Mouse (Mus musculus): ENCODE measurements around the gene Fbxl17. TPM values are rescaled to one million over a fixed set of nuclear protein-coding genes. Genes with fewer than 3 reads are reported as not detected.

Gene Fbxl17
- total and polyA plus RNA-seq, 3 experiments, result 5.0 to 9.7 TPM; not detected in 1

GRCm38 (mm10) chr17:63312330-63312729 lies 187.5 kb downstream of the Fbxl17 start:
- peaks cover 2 to 4% of the 10 kb centered on the region in 2 experiments for H3K4me1 ChIP-seq (ENCODE audit: control insufficient read depth in 1 of 2, insufficient read depth in 2 of 2, low read length in 2 of 2)
- no peaks in the 10 kb centered on the region for H3K79me2 ChIP-seq (ENCODE audit: control insufficient read depth, insufficient read depth, low read length, poor library complexity)
- peak overlapping the region; percentile 35 for H3K9ac ChIP-seq (ENCODE audit: control insufficient read depth, low read depth, low read length, poor library complexity, severe bottlenecking)
- TF ChIP-seq POLR2A (IDR thresholded peaks at IDR 0.05; ENCODE audit: control insufficient read depth in 1 of 2, insufficient read depth in 1 of 2, low read depth in 1 of 2, low read length in 2 of 2, poor library complexity in 1 of 2) (no peak), EP300 (IDR thresholded peaks at IDR 0.05; ENCODE audit: low read depth in 1 of 2, low read length in 2 of 2) (peak; percentile 96 to 98), USF1 (IDR thresholded peaks at IDR 0.05; ENCODE audit: low read depth, low read length) (peak; percentile 68), TAL1 (IDR thresholded peaks at IDR 0.05; ENCODE audit: low read length) (peak; percentile 96), MEF2A (IDR thresholded peaks at IDR 0.05; ENCODE audit: extremely low read depth, insufficient replicate concordance, low read depth, low read length, poor library complexity, severe bottlenecking) (peak; percentile 57; the same call in 1 of the 2 replicates), MAFK (IDR thresholded peaks at IDR 0.05; ENCODE audit: borderline replicate concordance, low read depth, low read length) (peak; percentile 61; the same call in 1 of the 2 replicates), BHLHE40 (IDR thresholded peaks at IDR 0.05; ENCODE audit: borderline replicate concordance, low read depth, low read length) (peak; percentile 89), SMC3 (IDR thresholded peaks at IDR 0.05; ENCODE audit: low read depth, low read length) (0 out of 2 replicates have a peak, but pooled peaks have one; percentile 3), POLR2AphosphoS2 (IDR thresholded peaks at IDR 0.05; ENCODE audit: low read length) (peak; percentile 61; the same call in 1 of the 2 replicates), MXI1 (IDR thresholded peaks at IDR 0.05; ENCODE audit: low read depth, low read length) (peak; percentile 93), UBTF (IDR thresholded peaks at IDR 0.05; ENCODE audit: borderline replicate concordance, insufficient read depth, low read depth, low read length) (no peak), GABPA (IDR thresholded peaks at IDR 0.05; ENCODE audit: low read depth, low read length) (no peak), ZKSCAN1 (IDR thresholded peaks at IDR 0.05; ENCODE audit: low read depth, low read length) (no peak), NRF1 (IDR thresholded peaks at IDR 0.05; ENCODE audit: insufficient read depth, low read depth, low read length, poor library complexity, severe bottlenecking) (peak; percentile 16; the same call in 1 of the 2 replicates), ELF1 (IDR thresholded peaks at IDR 0.05; ENCODE audit: low read depth, low read length) (no peak), ZNF384 (IDR thresholded peaks at IDR 0.05; ENCODE audit: low read depth, low read length) (peak; percentile 3), MAZ (IDR thresholded peaks at IDR 0.05; ENCODE audit: low read depth, low read length) (peak; percentile 59; the same call in 1 of the 2 replicates), ZMIZ1 (IDR thresholded peaks at IDR 0.05; ENCODE audit: low read depth, low read length) (no peak), CHD1 (IDR thresholded peaks at IDR 0.05; ENCODE audit: low read depth, low read length) (no peak), TBP (IDR thresholded peaks at IDR 0.05; ENCODE audit: low read depth, low read length) (no peak), TCF12 (IDR thresholded peaks at IDR 0.05; ENCODE audit: low read depth, low read length) (peak; percentile 99), ETS1 (IDR thresholded peaks at IDR 0.05; ENCODE audit: low read depth, low read length) (peak; percentile 94), SIN3A (IDR thresholded peaks at IDR 0.05; ENCODE audit: low read length) (peak; percentile 83), USF2 (IDR thresholded peaks at IDR 0.05; ENCODE audit: borderline replicate concordance in 1 of 2, insufficient read depth in 1 of 2, low read depth in 1 of 2, low read length in 2 of 2) (no peak), HCFC1 (IDR thresholded peaks at IDR 0.05; ENCODE audit: low read depth, low read length) (0 out of 2 replicates have a peak, but pooled peaks have one; percentile 14), MAX (IDR thresholded peaks at IDR 0.05; ENCODE audit: low read length) (peak; percentile 91), JUND (IDR thresholded peaks at IDR 0.05; ENCODE audit: low read depth, low read length) (no peak), RCOR1 (IDR thresholded peaks at IDR 0.05; ENCODE audit: low read depth, low read length) (peak; percentile 77), RAD21 (IDR thresholded peaks at IDR 0.05; ENCODE audit: low read depth, low read length) (no peak; the same call in 1 of the 2 replicates), MYB (IDR thresholded peaks at IDR 0.05; ENCODE audit: low read depth, low read length) (peak; percentile 86), GATA1 (IDR thresholded peaks at IDR 0.05; ENCODE audit: low read depth, low read length) (peak; percentile 97), MYC (IDR thresholded peaks at IDR 0.05; ENCODE audit: low read depth, low read length) (peak; percentile 93), CHD2 (IDR thresholded peaks at IDR 0.05; ENCODE audit: low read length) (no peak), ZC3H11A (IDR thresholded peaks at IDR 0.05; ENCODE audit: low read depth, low read length) (0 out of 2 replicates have a peak, but pooled peaks have one; percentile 0)
- H3K27ac ChIP-seq (ENCODE audit: control insufficient read depth, low read depth, low read length), result peak overlapping the region; percentile 70
- H3K9me3 ChIP-seq (replicated peaks; ENCODE audit: insufficient read depth, low read length), result no peaks in the 10 kb centered on the region
- H3K4me3 ChIP-seq (ENCODE audit: control insufficient read depth in 1 of 2, insufficient read depth in 1 of 2, low read depth in 2 of 2, low read length in 2 of 2), result peak overlapping the region; percentile 35 to 45
- H3K27me3 ChIP-seq (ENCODE audit: control insufficient read depth in 1 of 2, insufficient read depth in 2 of 2, low read length in 2 of 2), result no peaks in the 10 kb centered on the region
- peak; percentile 86 for DNase-seq (ENCODE audit: low read depth, low spot score)
- H3K36me3 ChIP-seq (ENCODE audit: control insufficient read depth in 1 of 2, insufficient read depth in 2 of 2, low read length in 2 of 2), result peaks cover 0 to 12% of the 10 kb centered on the region in 2 experiments; a peak in 2 of 4 replicates

Data from MEL (cell line).